Mouse (Mus musculus) ES-E14 (cell line): ENCODE results near the gene Frmd6. TPM values are rescaled to one million over a fixed set of nuclear protein-coding genes. Genes with fewer than 3 reads are reported as not detected.

Experiments
- DNase-seq: peaks from one replicate; pipeline ENCODE4 v3.0.0-alpha.2; 2013; ENCODE audit warnings: low read depth, low spot score
- H3K27ac ChIP-seq: 2 replicates; pipeline ENCODE4 v1.5.1; 2012; ENCODE audit warnings: low read depth, mild to moderate bottlenecking, low read length, moderate library complexity, mixed read lengths; ENCODE audit not compliant: poor library complexity, insufficient read depth, severe bottlenecking
- H3K36me3 ChIP-seq: 2 replicates; pipeline ENCODE4 v1.6.1; 2012; ENCODE audit warnings: mild to moderate bottlenecking, low read length, moderate library complexity, mixed read lengths; ENCODE audit not compliant: control insufficient read depth, poor library complexity, insufficient read depth, severe bottlenecking
- H3K4me1 ChIP-seq, 2 experiments: fragments of 150-350 bp in 1 of 2; sonication (generic) in 1 of 2; 2 replicates each; pipeline ENCODE4 v1.6.1; 2012; ENCODE audit warnings: low read length in 2 of 2, mild to moderate bottlenecking in 1 of 2, mixed read lengths in 1 of 2; ENCODE audit not compliant: control insufficient read depth in 2 of 2, insufficient read depth in 2 of 2, poor library complexity in 1 of 2
- H3K4me3 ChIP-seq, 2 experiments: fragments of 150-350 bp in 1 of 2; sonication (generic) in 1 of 2; 2 replicates each; pipeline ENCODE4 v1.5.1; 2012; ENCODE audit warnings: low read length in 2 of 2, low read depth in 1 of 2, mild to moderate bottlenecking in 1 of 2, mixed read lengths in 1 of 2; ENCODE audit not compliant: insufficient read depth in 1 of 2, poor library complexity in 1 of 2, severe bottlenecking in 1 of 2
- H3K9ac ChIP-seq: 2 replicates; pipeline ENCODE4 v1.6.1; 2012; ENCODE audit warnings: low read depth, mild to moderate bottlenecking, low read length, mixed read lengths; ENCODE audit not compliant: poor library complexity, insufficient read depth, severe bottlenecking
- H3K9me3 ChIP-seq: fragments of 150-350 bp; sonication (generic); 2 replicates; pipeline ENCODE4 v1.6.1; 2012; ENCODE audit warnings: low read depth, mild to moderate bottlenecking, low read length; ENCODE audit not compliant: control insufficient read depth, insufficient read depth
- CHD2 ChIP-seq: IDR thresholded peaks from 2 replicates; pipeline ENCODE4 v1.6.1; 2014; ENCODE audit warnings: mild to moderate bottlenecking, low read depth, low read length, inconsistent platforms
- HCFC1 ChIP-seq: IDR thresholded peaks from 2 replicates; pipeline ENCODE4 v1.6.1; 2012; ENCODE audit warnings: low read length, inconsistent platforms, borderline replicate concordance; ENCODE audit not compliant: insufficient read depth
- MAFK ChIP-seq: IDR thresholded peaks from 2 replicates; pipeline ENCODE4 v1.6.1; 2014; ENCODE audit warnings: mild to moderate bottlenecking, low read depth, low read length, inconsistent platforms; ENCODE audit not compliant: insufficient read depth
- ZC3H11A ChIP-seq: IDR thresholded peaks from 2 replicates; pipeline ENCODE4 v1.6.1; 2012; ENCODE audit warnings: low read depth, mild to moderate bottlenecking, inconsistent platforms, low read length, borderline replicate concordance
- ZNF384 ChIP-seq: IDR thresholded peaks from 2 replicates; pipeline ENCODE4 v1.6.1; 2012; ENCODE audit warnings: low read depth, low read length, inconsistent platforms
- in situ Hi-C, 2 experiments: fragments of 600-800 bp; cut with MboI; formaldehyde crosslinking; loops; one replicate each; pipeline ENCODE4 v1.15.1; 2025; ENCODE audit warnings: low sequenced_read_pairs in 2 of 2, inconsistent platforms in 1 of 2; ENCODE audit not compliant: unreplicated experiment in 2 of 2
- total RNA-seq: library from RNA; depleted of rRNA; stranded (reverse); fragments of 300-350 nt; gene quantifications from 2 replicates; pipeline ENCODE4 v1.2.3, GENCODE M21; 2012

The Frmd6 gene
- total RNA-seq, 1 experiment, result 22.5 TPM

GRCm38 (mm10) chr12:70800086-70800485 is 25.2 kb upstream of the Frmd6 start:
- H3K36me3 ChIP-seq, result no peaks in the 10 kb centered on the region
- peaks cover 2% of the 10 kb centered on the region in 2 experiments; a peak in 2 of 4 replicates for H3K4me1 ChIP-seq
- no peaks in the 10 kb centered on the region for H3K9me3 ChIP-seq
- DNase-seq, result no peak
- in situ Hi-C loops, result no loop called here
- TF ChIP-seq MAFK (no peak), HCFC1 (no peak), CHD2 (no peak), ZC3H11A (no peak), ZNF384 (no peak)
- H3K4me3 ChIP-seq, result no peak overlapping the region; a peak in 1 of 4 replicates
- no peak overlapping the region for H3K9ac ChIP-seq
- no peak overlapping the region for H3K27ac ChIP-seq

DNA sequence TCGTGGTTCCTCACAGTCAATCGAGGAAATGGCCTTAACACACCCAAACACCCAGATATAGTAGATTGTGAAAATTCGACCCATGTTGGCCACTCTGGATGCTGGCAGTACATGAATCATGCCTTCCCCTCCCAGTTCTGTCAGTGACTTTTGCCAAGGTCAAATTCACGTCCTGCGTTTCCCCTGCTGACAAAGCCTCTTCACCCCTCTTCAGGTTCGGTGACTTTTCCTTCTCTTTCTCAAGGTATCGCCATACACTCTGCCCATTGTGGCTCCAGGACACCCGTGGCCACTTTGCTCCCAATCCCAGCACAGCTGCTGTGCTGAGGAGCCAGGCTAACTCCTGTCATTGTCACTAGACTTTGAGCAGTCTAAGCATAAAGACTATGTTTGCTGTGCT is 24.0 kb upstream of the Frmd6 start:
- DNase-seq, result no peak
- no peak overlapping the region for H3K4me3 ChIP-seq
- no peak overlapping the region for H3K9ac ChIP-seq
- no peaks in the 10 kb centered on the region for H3K36me3 ChIP-seq
- TF ChIP-seq ZNF384 (no peak), ZC3H11A (no peak), CHD2 (no peak), HCFC1 (no peak), MAFK (no peak)
- H3K4me1 ChIP-seq, result peaks cover 0 to 2% of the 10 kb centered on the region in 2 experiments; a peak in 1 of 4 replicates
- H3K27ac ChIP-seq, result no peak overlapping the region
- in situ Hi-C loops, result no loop called here
- no peaks in the 10 kb centered on the region for H3K9me3 ChIP-seq

DNA sequence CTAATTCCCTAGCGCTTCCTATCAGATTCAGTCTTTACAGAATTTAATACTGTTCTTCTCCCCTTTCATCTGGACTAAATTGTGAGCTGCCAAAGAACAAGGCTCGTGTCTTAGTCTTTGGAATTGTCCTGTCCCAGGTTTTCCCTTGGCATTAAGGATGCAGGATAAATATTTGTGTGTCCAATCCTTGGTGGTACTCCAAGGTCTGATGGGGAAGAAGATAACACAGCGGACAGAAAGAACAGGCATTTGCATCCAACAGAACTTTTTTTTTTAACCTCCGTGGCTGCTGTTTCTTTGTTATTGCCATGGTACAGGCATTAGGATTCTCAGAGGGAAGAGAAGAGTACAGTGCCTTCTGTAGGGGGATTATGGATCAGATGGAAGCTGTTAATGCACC is 21.8 kb upstream of the Frmd6 start:
- Histone ChIP-seq H3K36me3 (no peaks in the 10 kb centered on the region), H3K27ac (no peak overlapping the region), H3K9ac (no peak overlapping the region), H3K4me3 (no peak overlapping the region), H3K4me1 (peaks cover 0 to 2% of the 10 kb centered on the region in 2 experiments; a peak in 1 of 4 replicates), H3K9me3 (no peaks in the 10 kb centered on the region)
- in situ Hi-C loops, result no loop called here
- TF ChIP-seq CHD2, result no peak
- TF ChIP-seq MAFK, result no peak
- no peak for TF ChIP-seq HCFC1
- TF ChIP-seq ZNF384, result no peak
- no peak for TF ChIP-seq ZC3H11A
- no peak for DNase-seq

- Histone ChIP-seq H3K36me3 (no peaks in the 10 kb centered on the region), H3K4me1 (no peaks in the 10 kb centered on the region), H3K4me3 (no peak overlapping the region), H3K9me3 (no peaks in the 10 kb centered on the region), H3K9ac (no peak overlapping the region), H3K27ac (no peak overlapping the region)
- DNase-seq, result no peak
- in situ Hi-C loops, result no loop called here
- TF ChIP-seq CHD2 (no peak), MAFK (no peak), ZNF384 (no peak), HCFC1 (no peak), ZC3H11A (no peak)
Observed at GRCm38 (mm10) chr12:70804989-70805388, 20.3 kb upstream of the Frmd6 start.

DNA sequence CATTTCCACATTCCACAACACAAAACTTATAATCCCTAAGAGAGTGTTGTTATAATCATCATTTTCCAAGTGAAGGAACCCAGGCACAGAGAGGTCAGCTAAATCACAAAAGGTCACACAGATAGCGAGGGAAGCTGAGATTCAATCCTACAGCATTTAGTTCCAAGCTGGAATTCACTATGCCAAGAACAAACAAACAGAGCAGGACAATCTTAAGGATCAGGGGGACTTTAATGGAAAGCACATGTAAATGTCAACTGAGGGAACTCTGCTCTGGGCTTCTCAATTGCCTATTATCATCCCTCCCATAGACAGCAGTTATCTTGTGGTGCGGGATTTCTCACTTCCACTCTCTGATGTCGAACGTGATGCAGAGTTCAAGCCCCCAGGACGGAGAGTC is 17.8 kb upstream of the Frmd6 start:
- no peak for DNase-seq
- in situ Hi-C loops, result no loop called here
- Histone ChIP-seq H3K9ac (no peak overlapping the region), H3K4me1 (no peaks in the 10 kb centered on the region), H3K4me3 (no peak overlapping the region), H3K9me3 (no peaks in the 10 kb centered on the region), H3K36me3 (no peaks in the 10 kb centered on the region), H3K27ac (no peak overlapping the region)
- TF ChIP-seq MAFK, result no peak
- TF ChIP-seq ZNF384, result no peak
- no peak for TF ChIP-seq HCFC1
- TF ChIP-seq CHD2, result no peak
- no peak for TF ChIP-seq ZC3H11A
